Mouse (Mus musculus) cerebral cortex, adult 2 months (tissue): Measurements from ENCODE around the gene Tcfl5.

Source experiments
- WGBS: fragments of 180-500 bp; shearing (Covaris S2); methylation state at CpG from one replicate; pipeline ENCODE4 v1.1.7; 2018; 5-methylcytosine and 5-hydroxymethylcytosine counted together

The Tcfl5 gene

DNA sequence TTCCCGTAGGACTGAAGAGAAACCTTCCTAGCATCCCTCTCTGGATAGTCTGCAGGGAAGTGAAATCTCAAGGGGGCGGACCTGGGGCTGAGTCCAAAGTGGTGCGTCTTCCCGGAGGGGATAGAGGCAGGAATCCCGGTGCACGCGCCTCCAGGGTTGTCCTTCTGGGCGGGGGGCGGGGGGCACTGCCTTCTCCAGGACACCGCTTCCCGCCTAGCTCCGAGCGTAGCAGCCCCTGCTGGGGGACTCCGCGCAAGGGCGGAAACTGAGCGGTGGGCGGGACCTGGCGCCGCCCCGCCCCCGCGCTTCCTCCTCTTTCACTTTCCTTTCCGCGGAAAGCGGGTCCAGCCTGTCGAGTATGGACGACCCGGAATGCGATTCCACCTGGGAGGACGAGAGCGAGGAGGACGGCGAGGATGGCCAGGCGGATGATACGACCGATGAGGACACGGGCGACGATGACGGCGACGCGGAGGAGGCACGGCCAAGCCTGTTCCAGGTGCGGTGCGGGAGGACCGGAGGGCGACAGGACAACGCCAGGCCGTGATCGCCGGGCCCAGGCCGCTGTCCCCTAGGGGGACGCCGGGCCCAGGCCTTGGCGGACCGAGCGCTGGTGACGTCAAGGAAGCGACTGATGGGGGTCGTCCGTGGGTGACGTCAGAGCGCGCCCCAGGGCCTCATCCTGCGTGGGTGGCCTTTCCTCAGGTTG lies 53.2 kb downstream of the Tcfl5 start, which contains the start of gene Ogfr:
Ogfr (plus strand) TSS at position 123 of the 709 bp plus-strand sequence.
- WGBS, result under 1% methylated on average over 67 of the region's 67 CpGs

DNA sequence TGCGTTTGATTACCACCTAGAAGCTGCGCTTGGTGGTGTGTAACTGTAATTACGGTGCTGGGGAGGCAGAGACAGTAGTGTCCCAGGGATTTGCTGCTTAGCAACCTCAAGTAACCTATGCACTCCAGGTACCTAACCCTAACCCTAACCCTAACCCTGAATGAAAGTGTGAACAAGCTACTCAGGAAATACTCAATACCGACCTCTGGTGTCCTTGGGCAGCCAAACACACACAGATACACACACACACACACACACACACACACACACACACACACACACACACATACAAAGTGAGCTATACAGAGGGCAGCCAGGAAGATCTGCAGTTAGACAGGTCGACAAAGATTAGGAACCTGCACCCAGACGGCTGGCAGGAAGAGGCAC lies 53.8 kb downstream of the Tcfl5 start:
- 42% methylated on average over 6 of the region's 6 CpGs for WGBS

DNA sequence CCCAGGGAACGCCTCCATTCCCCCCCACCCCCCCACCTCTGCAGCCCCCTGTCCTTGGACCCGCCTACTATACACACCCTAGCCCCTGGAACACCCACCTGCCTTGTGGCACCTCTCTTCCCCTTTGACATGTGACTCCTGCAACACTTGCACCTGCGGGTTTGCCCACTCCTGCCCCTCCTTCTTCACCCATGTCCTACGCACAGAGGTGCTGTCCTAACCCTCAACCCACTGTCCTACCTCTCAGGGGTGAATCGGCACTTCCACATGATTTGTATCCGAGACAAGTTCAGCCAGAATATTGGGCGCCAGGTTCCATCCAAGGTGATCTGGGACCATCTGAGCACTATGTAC lies 59.4 kb downstream of the Tcfl5 start:
- 17% methylated on average over 7 of the region's 7 CpGs for WGBS

DNA sequence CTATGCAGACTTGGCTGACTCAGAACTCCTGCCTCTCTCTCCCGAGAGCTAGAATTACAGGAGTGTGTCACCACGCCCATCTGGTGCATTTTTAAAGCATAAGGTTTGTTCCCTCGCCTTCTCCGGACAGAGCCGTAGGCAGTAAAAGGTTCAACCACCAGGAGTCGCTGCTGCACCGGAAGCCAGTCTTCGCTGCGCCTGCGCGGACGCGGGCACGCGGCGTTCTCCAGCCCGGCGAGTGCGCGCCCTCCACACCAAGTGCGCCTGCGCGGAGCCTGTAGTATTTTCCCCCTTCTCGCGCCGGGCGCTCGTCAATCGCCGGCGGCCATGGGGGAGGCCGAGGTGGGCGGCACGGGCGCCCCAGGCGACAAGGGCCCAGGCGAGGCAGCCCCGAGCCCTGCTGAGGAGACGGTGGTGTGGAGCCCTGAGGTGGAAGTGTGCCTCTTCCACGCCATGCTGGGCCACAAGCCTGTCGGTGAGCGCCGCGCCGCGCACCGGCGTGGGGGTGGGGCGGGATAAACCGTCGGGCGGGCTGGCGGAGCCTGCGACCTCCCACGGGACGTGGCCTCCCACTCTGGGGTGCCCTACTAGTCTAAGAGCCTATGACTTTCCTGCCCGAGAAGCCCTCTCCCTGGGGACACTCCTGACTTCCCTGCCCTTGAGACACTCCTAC lies 59.9 kb downstream of the Tcfl5 start:
- WGBS, result under 1% methylated on average over 57 of the region's 57 CpGs

DNA sequence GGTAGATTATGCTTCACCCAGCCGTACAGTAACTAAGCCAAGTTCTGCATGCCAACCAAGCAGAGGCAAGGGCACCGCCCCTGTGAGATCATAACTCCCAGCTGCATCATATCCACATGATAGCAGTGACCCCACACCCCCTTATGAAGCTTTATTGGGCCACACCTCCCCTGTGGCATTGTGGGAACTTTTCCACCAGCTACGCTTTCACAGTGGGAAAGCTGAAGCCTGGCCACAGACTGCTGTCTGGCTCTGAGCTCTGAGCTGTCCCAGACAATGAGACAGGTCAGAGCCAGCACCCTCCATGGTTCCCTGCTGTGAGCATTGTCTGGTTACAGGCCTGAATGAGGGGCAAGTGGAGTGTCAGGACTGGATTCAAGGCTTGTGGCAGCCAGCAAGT lies 61.5 kb downstream of the Tcfl5 start, which contains the start of gene Mrgbp:
Mrgbp (plus strand) TSS at position 303 of the 400 bp plus-strand sequence.
- 71% methylated on average over 3 of the region's 3 CpGs for WGBS

DNA sequence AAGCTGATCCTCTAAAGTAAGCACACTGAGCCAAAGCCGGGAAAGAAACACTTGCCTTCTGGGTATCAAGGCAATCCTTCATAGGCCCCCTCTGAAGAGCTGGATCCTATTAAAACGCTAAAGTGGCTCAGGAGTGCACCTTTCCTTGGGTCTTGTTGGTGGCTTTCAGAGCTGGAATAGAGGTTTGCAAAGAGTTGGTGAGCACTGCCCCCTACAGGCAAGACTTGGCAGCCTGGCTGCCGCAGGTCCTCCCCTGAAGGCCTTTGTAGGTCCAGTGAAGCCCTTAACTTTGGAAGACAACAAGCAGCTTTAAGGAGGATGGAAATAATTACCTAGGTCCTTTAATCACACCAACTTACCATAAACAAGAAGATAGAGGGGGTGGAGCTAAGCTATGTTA lies 63.8 kb downstream of the Tcfl5 start:
- 5% methylated on average over 3 of the region's 3 CpGs for WGBS

DNA sequence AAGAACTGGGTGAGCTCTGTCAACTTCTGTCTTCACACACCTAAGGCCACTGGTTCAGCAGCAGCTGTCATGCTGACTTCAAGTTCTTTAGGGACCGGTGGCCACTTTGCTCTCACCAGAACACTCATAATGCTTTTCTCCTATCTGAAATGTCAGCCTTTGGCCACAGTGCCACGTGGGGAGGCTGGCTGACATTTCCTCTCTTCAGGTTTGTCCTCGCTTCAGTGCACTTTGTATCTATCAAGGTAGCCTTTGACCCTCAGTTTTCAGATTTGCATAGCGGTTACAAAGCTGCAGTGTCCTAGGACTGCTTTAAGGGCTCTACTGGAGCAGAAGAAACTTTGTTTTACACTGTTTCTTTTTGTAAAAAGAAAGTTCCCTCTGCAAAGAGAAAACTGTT lies 66.0 kb downstream of the Tcfl5 start:
- 66% methylated on average over 4 of the region's 4 CpGs for WGBS
